Mouse (Mus musculus) small intestine, adult 10 weeks (tissue): ENCODE results near the gene Rraga. TPM values are rescaled to one million over a fixed set of nuclear protein-coding genes. Genes with fewer than 3 reads are reported as not detected.

Experiments used
- polyA plus RNA-seq: library from polyadenylated mRNA; stranded (reverse); fragments of 350-450 nt; fragmentation: Illumina TruSeq; extraction: RNeasy Lipid Tissue Mini Kit (QIAGEN cat#74804); gene quantifications from one replicate; pipeline ENCODE4 v1.2.3, GENCODE M21; 2014; ENCODE audit warnings: low replicate concordance

The Rraga gene
- polyA plus RNA-seq, result 51.0 TPM

DNA sequence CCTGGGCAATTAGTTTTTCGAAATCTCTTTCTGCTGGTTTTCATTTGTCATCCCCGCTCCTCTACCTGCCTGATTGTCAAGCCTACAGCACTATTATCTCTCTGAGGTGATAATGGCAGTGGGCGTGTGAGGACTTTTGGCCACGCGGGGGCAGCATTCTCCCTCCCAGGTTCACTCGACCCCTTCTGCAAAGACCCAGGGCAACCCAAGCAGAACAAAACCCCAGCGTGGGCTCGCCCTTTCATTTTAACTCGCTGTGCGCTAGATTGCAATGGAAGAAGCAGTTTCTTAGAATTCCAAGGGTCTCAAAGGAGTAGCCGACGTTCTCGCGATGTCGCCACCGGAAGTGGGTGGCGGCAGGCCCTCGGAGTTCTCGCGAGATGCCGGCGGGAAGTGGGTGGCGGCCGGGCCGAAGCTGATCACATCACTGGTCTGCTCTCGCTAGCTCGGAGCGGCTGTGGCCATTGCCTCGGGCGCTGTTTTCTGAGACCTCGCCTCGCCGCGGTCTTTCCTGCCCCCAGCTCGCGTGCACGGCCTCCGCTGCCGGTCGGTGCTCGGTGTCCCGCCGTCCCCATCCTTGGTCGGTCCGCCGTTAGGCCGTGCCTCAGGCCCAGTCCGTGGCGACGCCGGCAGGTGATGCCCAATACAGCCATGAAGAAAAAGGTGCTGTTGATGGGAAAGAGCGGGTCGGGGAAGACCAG is at the start of gene Rraga:
Gene Rraga (plus strand): TSS at position 386 of the 701 bp plus-strand sequence.

DNA sequence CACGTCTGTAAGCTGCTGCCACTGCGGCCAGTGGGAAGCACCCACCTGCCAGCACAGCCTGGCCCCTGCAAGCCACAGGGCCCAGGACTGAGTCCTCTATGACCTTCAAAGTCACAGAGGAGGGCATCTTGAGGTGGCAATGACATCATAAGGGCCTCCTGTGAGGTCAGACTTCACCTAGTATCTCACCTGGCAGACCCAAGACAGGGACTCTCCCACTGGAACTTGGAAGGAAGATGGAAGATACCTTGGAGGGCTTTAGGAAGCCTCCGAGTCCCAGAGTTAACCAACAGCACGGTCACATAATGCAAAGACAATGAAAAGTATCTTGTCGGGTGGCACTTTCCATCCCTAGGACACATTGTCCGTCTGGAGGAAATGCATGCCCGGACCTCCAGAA is 17.2 kb upstream of the Rraga start, which contains the start of gene Saxo1:
Gene Saxo1 (minus strand): TSS at position 101 of the 400 bp plus-strand sequence.

DNA sequence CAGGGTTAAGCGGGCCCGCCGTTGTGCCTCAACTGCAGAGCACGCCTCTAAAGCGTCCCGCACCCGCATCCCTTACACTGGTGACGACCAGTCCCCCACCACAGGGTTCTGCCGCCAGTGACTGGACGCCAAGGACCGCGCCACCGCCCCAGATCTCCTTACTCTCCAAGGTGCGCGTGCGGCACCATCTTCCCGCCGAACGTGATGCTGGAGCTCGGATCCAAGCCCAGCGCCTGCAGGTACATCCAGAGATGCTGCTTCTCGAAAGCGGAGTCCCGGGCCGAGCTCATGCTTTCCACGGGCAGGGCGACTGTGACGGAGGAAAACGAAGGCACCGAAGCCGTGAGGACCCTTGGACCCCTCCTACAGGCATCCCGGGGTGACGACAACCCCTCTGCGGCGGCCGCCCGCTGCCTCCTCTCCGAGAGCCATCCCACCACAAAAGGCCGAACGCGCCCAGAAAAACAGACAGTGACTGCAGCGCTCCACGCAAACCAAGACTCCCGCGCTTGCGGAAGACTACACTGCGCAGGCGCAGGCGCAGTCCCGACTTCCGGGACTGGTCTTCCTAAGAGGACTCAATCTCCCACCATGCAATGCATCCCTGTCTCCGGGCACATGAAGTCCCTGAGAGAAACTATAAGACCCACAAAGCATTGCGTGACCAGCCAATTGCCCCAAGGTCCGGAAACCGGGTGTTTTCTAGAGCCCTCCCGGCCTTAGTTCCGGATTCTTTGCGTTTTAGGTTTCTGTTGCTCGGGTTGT is 36.2 kb downstream of the Rraga start, which contains the start of gene Haus6:
Gene Haus6 (minus strand): TSS at position 532 of the 765 bp plus-strand sequence.

Other genes starting within 250 kb of the Rraga start
- gene Saxo1, start 17.3 kb upstream of the Rraga start, polyA plus RNA-seq, result not detected
- gene Haus6, start 36.4 kb downstream of the Rraga start, polyA plus RNA-seq, result 14.9 TPM
- 8.9 TPM for gene Plin2, start 94.4 kb downstream of the Rraga start, polyA plus RNA-seq
- 59.5 TPM for gene Dennd4c, start 172.9 kb downstream of the Rraga start, polyA plus RNA-seq